Mouse (Mus musculus) testis, adult 2 months (tissue): Measurements from ENCODE around the gene Mip. TPM values are rescaled to one million over a fixed set of nuclear protein-coding genes. Genes with fewer than 3 reads are reported as not detected.

Experiments
- H3K27ac ChIP-seq: fragments of 200-500 bp; 2 replicates; pipeline ENCODE4 v1.5.1; 2012; ENCODE audit warnings: low read depth, low read length; ENCODE audit not compliant: control insufficient read depth, insufficient read depth
- H3K27me3 ChIP-seq: fragments of 200-500 bp; 2 replicates; pipeline ENCODE4 v1.6.1; 2012; ENCODE audit warnings: mild to moderate bottlenecking, low read length, moderate library complexity; ENCODE audit not compliant: control insufficient read depth, insufficient read depth
- H3K36me3 ChIP-seq: fragments of 200-500 bp; 2 replicates; pipeline ENCODE4 v1.6.1; 2012; ENCODE audit warnings: mild to moderate bottlenecking, low read length; ENCODE audit not compliant: control insufficient read depth, insufficient read depth
- H3K4me1 ChIP-seq: fragments of 200-500 bp; 2 replicates; pipeline ENCODE4 v1.6.1; 2012; ENCODE audit warnings: low read length; ENCODE audit not compliant: control insufficient read depth, insufficient read depth
- H3K4me3 ChIP-seq: fragments of 200-500 bp; 2 replicates; pipeline ENCODE4 v1.5.1; 2012; ENCODE audit warnings: low read depth, mild to moderate bottlenecking, low read length, moderate library complexity, mixed read lengths; ENCODE audit not compliant: control insufficient read depth
- CTCF ChIP-seq: fragments of 200-500 bp; IDR thresholded peaks from 2 replicates; pipeline ENCODE4 v1.5.1; 2012; ENCODE audit warnings: low read depth, mild to moderate bottlenecking, inconsistent platforms, low read length, moderate library complexity; ENCODE audit not compliant: control insufficient read depth, insufficient read depth, insufficient replicate concordance
- POLR2A ChIP-seq: fragments of 200-500 bp; IDR thresholded peaks from 2 replicates; pipeline ENCODE4 v1.6.1; 2012; ENCODE audit warnings: low read depth, mild to moderate bottlenecking, inconsistent platforms, low read length, moderate library complexity; ENCODE audit not compliant: control insufficient read depth
- polyA plus RNA-seq: library from polyadenylated mRNA; depleted of rRNA; stranded (reverse); fragments of >200 nt; gene quantifications from 2 replicates; pipeline ENCODE4 v1.2.3, GENCODE M21; 2012

Mip gene
- polyA plus RNA-seq, 1 experiment: not detected

DNA sequence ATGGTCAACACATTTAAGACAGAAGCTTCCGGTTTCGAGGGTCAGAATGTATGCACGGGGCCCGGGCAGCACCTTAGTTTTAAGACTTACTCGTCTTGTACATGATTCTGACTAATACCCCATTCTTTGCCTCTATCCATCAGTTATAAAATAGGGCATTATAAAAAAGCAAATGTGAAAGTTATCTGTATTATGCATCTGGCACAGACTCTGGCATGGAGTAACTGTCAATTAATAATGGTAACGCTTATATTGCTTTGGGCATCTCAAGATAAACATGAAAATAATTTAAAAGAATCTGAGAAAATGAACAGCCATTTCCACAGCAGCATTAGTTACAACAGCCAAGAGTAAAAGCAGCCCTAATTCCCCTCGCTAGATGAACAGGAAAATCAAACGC is 2.4 kb downstream of the Mip start:
- Histone ChIP-seq H3K4me1 (peaks cover 16% of the 10 kb centered on the region), H3K4me3 (no peak overlapping the region)

DNA sequence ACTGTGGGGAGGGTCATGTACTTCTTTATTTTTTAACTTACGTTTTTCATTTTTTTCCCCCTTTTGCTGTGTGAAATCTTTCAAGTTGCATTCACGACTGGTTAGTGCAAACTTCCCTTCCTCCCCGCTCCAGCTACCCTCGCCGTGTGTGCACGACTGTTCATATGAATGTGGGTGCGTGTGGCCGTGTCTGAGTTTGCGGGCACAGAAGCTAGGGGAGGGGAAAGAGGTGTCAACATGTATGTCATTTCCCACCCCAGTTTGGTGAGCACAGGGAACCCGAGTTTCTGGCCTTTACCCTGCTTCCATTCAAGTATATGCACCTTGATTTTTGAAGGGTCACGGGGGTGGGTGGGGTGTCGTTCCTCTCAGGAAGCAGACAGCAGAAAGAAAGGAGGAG is 4.9 kb downstream of the Mip start:
- no peaks in the 10 kb centered on the region for H3K27me3 ChIP-seq
- H3K36me3 ChIP-seq: no peaks in the 10 kb centered on the region
- no peak overlapping the region for H3K27ac ChIP-seq
- H3K4me3 ChIP-seq: no peak overlapping the region
- H3K4me1 ChIP-seq: peaks cover 9% of the 10 kb centered on the region
- TF ChIP-seq POLR2A (no peak), CTCF (no peak)

More for the DNA sequence above, 2.4 kb downstream of the Mip start:
- TF ChIP-seq POLR2A: no peak
- no peak for TF ChIP-seq CTCF
- Histone ChIP-seq H3K36me3 (no peaks in the 10 kb centered on the region), H3K27me3 (no peaks in the 10 kb centered on the region), H3K27ac (no peak overlapping the region)

DNA sequence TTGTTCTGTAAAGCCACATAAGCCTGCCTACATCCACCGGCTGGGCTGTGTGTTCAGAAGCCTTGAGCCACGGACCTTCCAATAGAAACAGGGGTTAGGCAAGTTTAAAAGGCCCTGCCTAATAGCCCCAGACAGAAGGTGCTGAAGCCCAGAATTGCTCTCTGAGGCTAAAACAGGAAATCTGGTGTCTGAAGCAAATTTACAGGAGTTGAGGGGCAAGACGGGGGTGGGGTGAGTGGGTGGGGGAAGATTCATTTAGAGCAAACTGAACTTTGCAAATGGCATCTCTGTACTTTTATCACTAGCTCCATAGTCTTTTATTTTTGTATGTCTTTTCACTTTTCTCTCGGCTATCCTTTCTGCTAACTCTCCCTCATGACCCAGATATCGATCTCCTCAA is 5.5 kb downstream of the Mip start:
- Histone ChIP-seq H3K4me1 (peaks cover 6% of the 10 kb centered on the region), H3K27ac (no peak overlapping the region), H3K27me3 (no peaks in the 10 kb centered on the region), H3K36me3 (no peaks in the 10 kb centered on the region), H3K4me3 (no peak overlapping the region)
- no peak for TF ChIP-seq POLR2A
- TF ChIP-seq CTCF: no peak

- H3K4me1 ChIP-seq: peaks cover 6% of the 10 kb centered on the region
- H3K36me3 ChIP-seq: no peaks in the 10 kb centered on the region
- no peaks in the 10 kb centered on the region for H3K27me3 ChIP-seq
- H3K27ac ChIP-seq: peak within 1 kb of the TSS; percentile 96
- peak within 1 kb of the TSS; percentile 99 for H3K4me3 ChIP-seq
- TF ChIP-seq CTCF (no peak), POLR2A (peak; percentile 57)
Observed at GRCm38 (mm10) chr10:128231697-128232419, 6.2 kb downstream of the Mip start, which contains the start of gene Timeless. TSS of gene Timeless (plus strand) at chr10:128232065.

GRCm38 (mm10) chr10:128232420-128232985 is 6.9 kb downstream of the Mip start:
- Histone ChIP-seq H3K36me3 (no peaks in the 10 kb centered on the region), H3K4me1 (peaks cover 6% of the 10 kb centered on the region), H3K27ac (peak overlapping the region; percentile 96), H3K27me3 (no peaks in the 10 kb centered on the region), H3K4me3 (peak overlapping the region; percentile 99)
- peak; percentile 7; the same call in 1 of the 2 replicates for TF ChIP-seq CTCF
- TF ChIP-seq POLR2A: no peak

GRCm38 (mm10) chr10:128236321-128236720 is 10.7 kb downstream of the Mip start:
- H3K27ac ChIP-seq: no peak overlapping the region
- H3K4me3 ChIP-seq: no peak overlapping the region
- TF ChIP-seq CTCF: no peak
- no peak for TF ChIP-seq POLR2A
- H3K27me3 ChIP-seq: no peaks in the 10 kb centered on the region
- peaks cover 6% of the 10 kb centered on the region for H3K4me1 ChIP-seq
- no peaks in the 10 kb centered on the region for H3K36me3 ChIP-seq

GRCm38 (mm10) chr10:128237807-128238480 is 12.3 kb downstream of the Mip start:
- Histone ChIP-seq H3K27ac (no peak overlapping the region), H3K4me3 (no peak overlapping the region), H3K27me3 (no peaks in the 10 kb centered on the region), H3K4me1 (no peaks in the 10 kb centered on the region), H3K36me3 (no peaks in the 10 kb centered on the region; the same call in 1 of the 2 replicates)
- TF ChIP-seq POLR2A (no peak), CTCF (no peak)
